Mouse (Mus musculus) E14TG2a.4 (cell line): ENCODE results near the gene Mospd3.

ENCODE experiments used
- CTCF ChIP-seq: conservative IDR thresholded peaks from 2 replicates; pipeline ENCODE4 v1.5.1; 2014; ENCODE audit warnings: low read length
- POU5F1 ChIP-seq: IDR thresholded peaks from 2 replicates; pipeline ENCODE4 v1.6.1; 2014; ENCODE audit warnings: low read length, borderline replicate concordance

DNA sequence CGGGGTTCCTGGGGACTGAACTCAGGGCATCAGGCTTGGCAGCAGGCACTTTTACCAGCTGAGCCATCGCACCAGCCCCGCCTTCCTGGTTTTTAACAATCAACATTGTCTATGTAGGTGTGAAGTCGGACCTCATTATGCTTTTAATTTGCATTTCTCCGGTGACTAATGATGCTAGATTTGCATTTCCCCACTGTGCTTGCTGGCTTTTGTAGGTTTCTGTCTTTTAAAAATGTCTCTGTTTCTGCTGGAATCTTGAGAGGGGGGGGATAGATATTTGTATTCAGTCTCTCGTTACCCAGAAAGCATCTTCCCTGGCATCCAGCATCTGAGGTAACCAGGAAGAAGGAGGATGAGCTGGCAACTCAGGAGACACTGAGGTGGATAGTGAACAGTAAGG is 39.3 kb downstream of the Mospd3 start:
- no peak for TF ChIP-seq CTCF
- TF ChIP-seq POU5F1, result no peak
